Mouse (Mus musculus): ENCODE results near the gene Ceacam1. TPM values are rescaled to one million over a fixed set of nuclear protein-coding genes. Genes with fewer than 3 reads are reported as not detected.
"Not testable (repeated sequence)": the region's sequence is repeated elsewhere in the genome, so short reads cannot be mapped to it uniquely, and the experiment has no call there.

The Ceacam1 gene
- polyA plus RNA-seq, 1 experiment from 2014 or later, result 1.5 TPM

DNA sequence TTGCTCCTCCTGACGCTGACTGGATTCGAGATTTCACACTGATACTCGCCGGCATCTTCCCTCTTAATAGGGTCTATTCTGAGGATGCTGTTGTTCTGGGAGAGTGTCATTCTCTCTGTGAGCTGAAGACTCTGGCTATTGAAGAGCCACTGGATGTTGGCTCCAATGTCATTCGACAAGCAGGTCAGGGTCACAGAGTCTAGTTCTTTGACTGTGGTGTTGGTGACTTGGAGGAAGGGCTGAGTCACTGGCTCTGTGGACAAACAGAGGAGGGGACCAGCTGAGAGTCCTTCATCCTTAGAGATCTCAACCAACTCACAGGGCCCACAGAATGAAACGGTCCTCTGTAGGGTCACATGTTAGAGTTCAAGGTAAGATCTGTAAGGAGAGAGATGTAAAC lies 5.6 kb downstream of the Ceacam1 start:
- not testable (repeated sequence) for H3K27me3 ChIP-seq (replicated peaks; ENCODE audit: low read depth, poor library complexity, severe bottlenecking); H3K4me3 ChIP-seq; H3K36me3 ChIP-seq (replicated peaks); DNase-seq (ENCODE audit: low spot score); H3K9me3 ChIP-seq; H3K4me1 ChIP-seq; H3K27ac ChIP-seq (replicated peaks)
- WGBS, result 85% methylated on average over 6 of the region's 6 CpGs

DNA sequence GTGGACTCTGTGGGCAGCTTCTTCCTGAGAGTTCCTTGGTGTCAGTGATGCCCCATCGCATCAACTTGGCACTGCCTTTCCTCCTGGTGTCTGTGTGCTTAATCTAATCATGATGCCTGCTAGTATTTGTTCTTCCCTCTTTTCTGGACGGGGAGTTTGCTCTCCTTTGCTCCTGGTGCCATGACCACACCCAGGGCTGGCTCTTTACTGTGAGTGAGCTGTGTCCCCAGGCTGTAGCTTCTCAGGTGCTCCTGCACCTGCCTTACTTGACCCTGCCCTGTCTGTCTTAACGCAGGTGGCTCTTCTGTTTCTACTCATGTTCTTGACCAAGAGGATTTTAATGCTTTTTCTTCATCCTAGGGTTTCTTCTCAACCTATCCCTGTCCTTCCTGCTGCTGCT lies 11.8 kb downstream of the Ceacam1 start:
- not testable (repeated sequence) for DNase-seq (ENCODE audit: low spot score); H3K4me3 ChIP-seq; H3K27me3 ChIP-seq (replicated peaks; ENCODE audit: low read depth, poor library complexity, severe bottlenecking); H3K27ac ChIP-seq (replicated peaks); H3K36me3 ChIP-seq (replicated peaks); H3K9me3 ChIP-seq; H3K4me1 ChIP-seq
- WGBS, result 71% methylated on average over 3 of the region's 3 CpGs

DNA sequence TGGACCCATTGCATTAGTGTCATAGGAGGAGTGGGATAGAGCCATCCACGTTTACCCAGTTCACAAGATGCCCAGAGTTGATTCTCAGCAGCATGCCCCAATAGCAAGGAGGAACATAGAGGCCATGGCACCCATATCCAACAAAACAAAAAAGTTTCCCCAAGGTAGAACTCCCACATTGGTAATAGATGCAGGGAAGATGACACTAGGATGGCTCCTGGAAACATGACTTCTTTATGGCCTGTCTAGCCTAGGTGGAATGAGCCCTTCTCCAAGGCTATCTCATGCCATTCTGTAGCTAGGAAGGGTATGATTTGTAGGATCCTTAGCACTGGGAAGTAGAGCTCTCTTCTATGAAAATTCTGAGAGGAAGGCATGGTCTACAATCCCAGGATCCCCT lies 12.4 kb downstream of the Ceacam1 start:
- DNase-seq (ENCODE audit: low spot score), result no peak
- H3K27ac ChIP-seq (replicated peaks), result no peak overlapping the region
- H3K9me3 ChIP-seq, result no peaks in the 10 kb centered on the region
- WGBS, result 74% methylated on average over 1 of the region's 1 CpGs
- no peaks in the 10 kb centered on the region for H3K4me1 ChIP-seq
- no peaks in the 10 kb centered on the region for H3K36me3 ChIP-seq (replicated peaks)
- H3K27me3 ChIP-seq (replicated peaks; ENCODE audit: low read depth, poor library complexity, severe bottlenecking), result no peaks in the 10 kb centered on the region
- H3K4me3 ChIP-seq, result no peak overlapping the region

DNA sequence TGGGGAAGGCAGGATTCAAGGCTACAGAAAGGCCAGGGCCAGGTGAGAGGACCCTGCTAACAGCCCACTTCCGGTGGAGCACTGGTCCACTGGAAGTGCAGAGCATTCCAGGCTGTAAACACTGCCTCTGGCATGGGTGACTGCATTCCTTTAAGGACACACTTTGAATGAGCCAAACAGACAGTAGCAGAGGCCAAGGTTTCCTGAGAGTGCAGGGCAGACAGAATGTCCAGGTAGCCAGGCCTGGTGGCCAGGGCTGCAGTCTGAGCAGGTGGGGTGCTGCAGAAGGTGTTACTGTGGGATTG lies 15.4 kb downstream of the Ceacam1 start:
- H3K27me3 ChIP-seq (replicated peaks; ENCODE audit: low read depth, poor library complexity, severe bottlenecking); H3K4me3 ChIP-seq; H3K27ac ChIP-seq (replicated peaks); H3K9me3 ChIP-seq; H3K36me3 ChIP-seq (replicated peaks); H3K4me1 ChIP-seq; DNase-seq (ENCODE audit: low spot score): not testable (repeated sequence)
- WGBS, result no CpG with 5 or more reads among the region's 1 CpGs

DNA sequence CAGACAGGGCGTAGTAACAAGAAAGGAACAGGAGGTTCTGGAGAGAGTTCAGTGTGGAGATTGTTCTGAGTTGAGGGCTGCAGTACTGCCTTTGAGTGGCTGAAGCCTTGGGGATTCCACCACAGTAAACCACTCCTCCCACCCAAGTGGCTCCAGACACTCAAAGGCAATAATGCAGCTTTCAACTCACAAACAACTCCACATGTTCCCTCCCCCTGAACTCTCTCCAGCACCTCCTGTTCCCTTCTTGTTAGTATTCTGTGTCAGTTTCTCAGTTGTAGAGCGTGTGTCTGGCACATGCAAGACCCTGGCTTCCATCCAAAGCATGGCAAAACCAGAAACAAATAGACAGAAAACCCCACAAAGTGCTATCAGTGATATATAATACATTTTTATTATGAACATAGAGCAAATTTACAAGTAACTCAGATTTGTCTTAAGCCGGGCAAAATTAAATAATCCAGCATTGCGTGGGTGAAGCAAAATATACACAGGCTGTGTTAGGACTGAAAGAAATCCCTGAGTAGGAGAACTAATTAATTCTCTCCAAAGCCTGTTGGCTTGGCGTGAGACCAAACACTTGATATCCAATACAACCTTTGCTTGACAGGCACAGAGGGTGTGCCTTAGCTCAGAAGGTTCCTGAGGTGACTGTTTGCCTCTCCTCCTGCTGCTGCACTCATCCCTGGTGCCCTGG lies 15.9 kb downstream of the Ceacam1 start:
- H3K27ac ChIP-seq (replicated peaks); DNase-seq (ENCODE audit: low spot score); H3K4me1 ChIP-seq; H3K9me3 ChIP-seq; H3K36me3 ChIP-seq (replicated peaks); H3K27me3 ChIP-seq (replicated peaks; ENCODE audit: low read depth, poor library complexity, severe bottlenecking); H3K4me3 ChIP-seq: not testable (repeated sequence)
- WGBS, result 86% methylated on average over 4 of the region's 5 CpGs

DNA sequence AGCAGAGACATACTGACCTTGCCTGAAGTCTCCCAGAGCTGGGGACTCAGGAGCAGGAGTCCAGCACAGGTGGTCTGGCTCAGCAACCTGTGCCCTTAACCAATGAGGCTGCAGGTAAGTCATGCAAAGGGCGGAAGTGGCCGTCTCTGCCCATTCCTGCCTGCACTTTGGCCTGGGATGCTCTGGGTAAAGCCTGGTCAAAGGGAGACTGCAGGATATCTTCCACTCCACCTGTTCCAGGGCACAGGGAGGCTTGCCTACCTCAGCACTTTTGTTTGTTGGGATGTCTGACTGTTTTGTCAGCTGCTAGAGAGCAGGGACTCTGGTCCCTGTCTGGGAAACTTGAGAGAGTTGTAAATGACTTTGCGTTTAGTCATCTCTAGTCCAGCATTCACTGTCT lies 25.3 kb downstream of the Ceacam1 start:
- H3K27me3 ChIP-seq (replicated peaks; ENCODE audit: low read depth, poor library complexity, severe bottlenecking), result no peaks in the 10 kb centered on the region
- H3K36me3 ChIP-seq (replicated peaks), result no peaks in the 10 kb centered on the region
- H3K4me3 ChIP-seq, result no peak overlapping the region
- DNase-seq (ENCODE audit: low spot score), result no peak
- WGBS, result 82% methylated on average over 3 of the region's 3 CpGs
- no peaks in the 10 kb centered on the region for H3K9me3 ChIP-seq
- H3K27ac ChIP-seq (replicated peaks), result no peak overlapping the region
- H3K4me1 ChIP-seq, result peaks cover 8% of the 10 kb centered on the region

DNA sequence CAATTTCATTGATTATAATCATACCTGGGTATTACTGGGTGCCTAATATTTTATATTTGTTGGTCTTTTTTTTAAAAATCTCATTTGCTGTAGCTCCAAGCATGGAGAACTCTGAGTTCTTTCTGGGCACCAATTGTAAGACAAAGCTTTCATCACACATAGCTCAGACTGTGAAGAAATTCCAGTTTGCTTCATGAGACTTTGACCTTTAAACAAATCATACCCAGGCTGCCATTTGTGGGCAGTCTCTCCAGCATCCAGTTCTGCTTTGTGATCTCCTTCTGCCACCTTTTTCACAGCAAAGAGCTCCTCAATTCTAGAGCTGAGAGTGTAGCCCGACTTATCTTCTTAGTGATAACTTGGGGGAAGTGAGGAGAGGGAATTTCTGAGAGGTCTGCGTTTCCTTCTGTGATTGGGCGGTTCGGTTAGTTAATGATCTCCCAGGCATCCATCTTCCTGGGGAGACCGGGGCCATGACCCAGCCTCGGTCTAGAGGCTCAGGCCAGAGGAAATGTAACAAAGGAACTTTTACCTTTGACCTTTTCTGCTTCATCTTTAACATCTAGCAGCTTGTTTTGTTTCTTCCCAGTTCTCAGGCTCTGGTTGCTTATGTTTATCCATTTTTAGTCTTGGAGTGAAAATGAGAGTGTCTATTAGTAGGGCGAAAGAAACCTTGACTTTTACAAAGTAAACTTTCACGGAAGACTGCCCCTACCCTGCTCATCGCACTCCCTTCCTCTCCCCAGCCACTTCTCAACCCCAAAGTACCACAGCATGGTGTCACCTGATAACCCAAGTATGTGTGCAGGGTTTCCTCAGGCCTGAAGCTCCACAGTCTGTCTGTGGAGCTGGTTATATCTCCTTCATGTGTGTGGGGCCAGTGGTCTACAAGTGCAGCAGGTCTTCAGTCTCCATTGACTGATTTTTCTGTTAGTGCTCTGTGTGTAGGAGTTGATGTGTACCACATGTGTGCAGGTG lies 27.2 kb downstream of the Ceacam1 start:
- 63% methylated on average over 9 of the region's 9 CpGs for WGBS
- DNase-seq (ENCODE audit: low spot score), result no peak
- H3K27me3 ChIP-seq (replicated peaks; ENCODE audit: low read depth, poor library complexity, severe bottlenecking), result no peaks in the 10 kb centered on the region

DNA sequence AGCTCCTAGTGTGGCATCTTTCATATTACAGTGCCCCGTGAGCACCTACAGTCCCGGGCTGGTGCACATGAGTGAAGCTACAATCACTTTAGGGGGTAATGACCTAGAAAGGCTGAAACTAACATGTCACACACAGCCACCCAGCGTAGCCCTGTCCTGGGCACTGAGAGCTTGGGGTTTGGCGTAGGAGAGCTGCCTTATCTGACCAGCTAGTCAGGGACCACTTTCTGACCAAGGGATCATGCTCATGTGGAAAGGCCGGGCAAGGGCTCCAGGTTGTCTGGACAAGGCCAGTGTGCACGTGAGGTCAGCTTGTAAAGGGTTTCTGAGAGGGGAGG lies 36.6 kb downstream of the Ceacam1 start:
- Histone ChIP-seq H3K4me1 (no peaks in the 10 kb centered on the region), H3K4me3 (no peak overlapping the region), H3K36me3 (replicated peaks) (no peaks in the 10 kb centered on the region), H3K27me3 (replicated peaks; ENCODE audit: low read depth, poor library complexity, severe bottlenecking) (no peaks in the 10 kb centered on the region), H3K27ac (replicated peaks) (no peak overlapping the region), H3K9me3 (no peaks in the 10 kb centered on the region)
- DNase-seq (ENCODE audit: low spot score), result no peak
- WGBS, result 89% methylated on average over 6 of the region's 6 CpGs

More for the DNA sequence above, 27.2 kb downstream of the Ceacam1 start:
- Histone ChIP-seq H3K36me3 (replicated peaks) (no peaks in the 10 kb centered on the region), H3K4me3 (no peak overlapping the region), H3K9me3 (no peaks in the 10 kb centered on the region), H3K4me1 (peaks cover 8% of the 10 kb centered on the region), H3K27ac (replicated peaks) (no peak overlapping the region)

DNA sequence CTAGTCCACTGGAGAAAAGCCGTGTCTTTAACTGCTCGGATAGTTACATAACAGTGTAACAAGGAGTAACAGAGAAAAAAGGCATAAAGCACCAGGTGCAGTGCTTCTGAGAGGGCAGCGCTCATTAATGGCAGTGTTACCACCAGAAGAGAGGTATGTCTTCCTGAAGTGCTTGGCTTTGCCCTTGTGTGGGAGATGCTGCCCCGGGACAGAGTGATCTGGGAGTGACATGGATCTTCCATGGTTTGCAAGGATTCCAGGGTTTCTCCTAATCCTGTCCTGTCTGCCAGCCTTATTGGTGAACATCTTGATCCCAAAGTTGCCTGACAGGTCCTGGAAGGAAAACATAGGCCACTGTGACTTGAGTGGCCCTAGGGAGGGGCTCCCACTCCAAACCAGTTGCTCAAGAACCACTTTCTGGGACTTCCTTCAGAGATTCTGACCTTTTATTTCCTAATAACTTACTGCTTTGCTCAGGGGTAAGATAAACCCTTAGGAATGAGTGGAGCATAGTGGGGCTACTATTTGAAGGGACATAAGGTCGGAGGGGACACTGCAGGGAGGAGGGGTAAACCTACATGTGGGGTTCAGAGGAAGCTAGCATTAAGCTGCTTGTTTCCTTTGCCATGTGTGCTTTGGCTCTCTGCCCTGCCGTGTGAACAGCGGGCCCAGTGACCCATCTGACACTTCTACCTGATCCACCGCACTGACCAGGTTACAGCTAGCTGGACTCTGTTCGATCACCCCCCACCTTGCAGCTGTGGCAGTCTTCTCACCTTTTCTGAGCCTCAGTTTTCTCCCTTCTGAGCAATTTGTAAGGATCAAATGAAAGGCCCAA lies 37.2 kb downstream of the Ceacam1 start:
- 86% methylated on average over 9 of the region's 9 CpGs for WGBS
- Histone ChIP-seq H3K4me1 (no peaks in the 10 kb centered on the region), H3K9me3 (no peaks in the 10 kb centered on the region), H3K4me3 (no peak overlapping the region), H3K27ac (replicated peaks) (no peak overlapping the region), H3K36me3 (replicated peaks) (no peaks in the 10 kb centered on the region), H3K27me3 (replicated peaks; ENCODE audit: low read depth, poor library complexity, severe bottlenecking) (no peaks in the 10 kb centered on the region)
- DNase-seq (ENCODE audit: low spot score), result no peak

DNA sequence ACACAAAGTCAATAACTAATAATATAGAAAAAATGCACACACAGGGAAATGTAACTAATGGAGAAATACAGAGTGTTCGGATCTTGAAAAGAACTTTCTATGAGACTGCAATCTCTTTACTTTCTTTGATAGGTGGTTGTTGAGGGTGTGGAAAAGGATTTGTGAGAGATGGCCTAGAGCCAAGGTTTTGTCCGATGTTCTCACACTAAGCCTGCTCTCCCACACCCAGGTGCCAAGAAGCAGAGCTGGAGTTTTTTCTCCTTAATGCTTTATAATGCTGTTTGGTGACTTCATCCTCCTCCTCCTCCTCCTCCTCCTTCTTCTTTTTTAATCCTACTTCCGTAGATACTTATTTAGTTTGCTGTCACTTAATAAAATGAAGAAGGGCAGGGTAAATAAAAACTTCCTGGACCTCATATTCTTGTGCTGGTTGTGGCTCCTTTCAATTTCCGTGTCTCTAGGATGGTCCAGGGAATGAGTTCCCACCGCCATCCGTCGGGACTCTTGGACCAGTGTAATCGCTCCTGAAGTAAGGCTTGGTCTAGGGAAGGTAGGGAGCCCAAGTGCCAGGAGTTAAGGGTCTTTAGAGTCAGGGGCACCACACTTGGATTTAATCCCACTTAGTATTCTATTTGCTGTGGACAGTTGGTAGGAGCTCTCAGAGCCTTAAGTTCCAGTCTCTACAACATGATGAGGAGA lies 38.1 kb downstream of the Ceacam1 start:
- WGBS, result 87% methylated on average over 8 of the region's 8 CpGs
- no peak for DNase-seq (ENCODE audit: low spot score)
- Histone ChIP-seq H3K27ac (replicated peaks) (no peak overlapping the region), H3K27me3 (replicated peaks; ENCODE audit: low read depth, poor library complexity, severe bottlenecking) (no peaks in the 10 kb centered on the region), H3K36me3 (replicated peaks) (no peaks in the 10 kb centered on the region), H3K4me1 (no peaks in the 10 kb centered on the region), H3K9me3 (no peaks in the 10 kb centered on the region), H3K4me3 (no peak overlapping the region)

DNA sequence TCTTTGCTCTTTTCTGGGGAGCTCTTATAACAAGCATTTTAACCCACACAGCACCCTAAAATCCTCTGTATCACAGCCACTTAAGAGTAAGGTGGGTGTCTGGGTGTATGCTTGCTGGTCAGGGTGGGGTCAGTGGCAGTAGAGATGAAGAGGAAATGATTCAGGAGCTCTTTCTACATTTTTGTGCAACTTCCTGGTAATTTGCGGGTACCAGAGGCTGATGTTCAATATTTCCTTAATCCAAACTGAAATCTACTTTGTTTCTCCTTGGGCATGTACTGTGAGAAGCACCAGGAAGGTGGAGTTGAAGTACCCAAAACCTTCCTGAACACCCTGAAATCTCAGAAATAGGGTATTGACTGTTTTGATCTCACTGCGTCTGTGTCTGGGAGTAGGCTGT lies 40.7 kb downstream of the Ceacam1 start:
- H3K9me3 ChIP-seq, result no peaks in the 10 kb centered on the region
- H3K27me3 ChIP-seq (replicated peaks; ENCODE audit: low read depth, poor library complexity, severe bottlenecking), result no peaks in the 10 kb centered on the region
- peaks cover 12% of the 10 kb centered on the region for H3K4me1 ChIP-seq
- no peak overlapping the region for H3K4me3 ChIP-seq
- DNase-seq (ENCODE audit: low spot score), result no peak
- no peak overlapping the region for H3K27ac ChIP-seq (replicated peaks)
- H3K36me3 ChIP-seq (replicated peaks), result no peaks in the 10 kb centered on the region
- 89% methylated on average over 2 of the region's 2 CpGs for WGBS

DNA sequence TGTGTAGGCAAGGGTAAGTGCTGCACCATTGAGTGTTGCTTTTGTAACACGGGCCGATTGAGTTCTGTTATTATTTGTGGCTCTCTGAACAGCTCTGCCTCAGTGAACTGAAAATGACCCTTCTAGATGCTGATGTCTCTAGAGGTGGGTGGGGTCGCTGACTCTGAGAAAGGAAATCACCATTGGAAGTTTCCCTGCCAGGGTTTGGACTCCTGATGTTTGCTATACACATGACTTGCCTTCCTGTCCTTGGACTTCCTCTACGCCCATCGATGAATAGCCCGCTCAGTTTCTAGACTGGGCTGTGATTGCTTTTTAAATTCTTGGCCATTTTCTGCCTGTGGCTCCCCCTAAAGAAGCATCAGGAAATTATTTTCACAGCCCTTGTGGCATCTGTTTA lies 41.2 kb downstream of the Ceacam1 start:
- Histone ChIP-seq H3K4me3 (no peak overlapping the region), H3K4me1 (peaks cover 12% of the 10 kb centered on the region), H3K9me3 (no peaks in the 10 kb centered on the region), H3K36me3 (replicated peaks) (no peaks in the 10 kb centered on the region), H3K27ac (replicated peaks) (no peak overlapping the region), H3K27me3 (replicated peaks; ENCODE audit: low read depth, poor library complexity, severe bottlenecking) (no peaks in the 10 kb centered on the region)
- 82% methylated on average over 6 of the region's 6 CpGs for WGBS
- DNase-seq (ENCODE audit: low spot score), result no peak

All from embryonic facial prominence, embryonic 10.5 days (tissue).